Mouse (Mus musculus) WW6 (cell line): ENCODE measurements around the gene Sohlh1.

ENCODE experiments used
- DNase-seq: peaks from one replicate; pipeline ENCODE4 v3.0.0-alpha.2; 2013; ENCODE audit warnings: low read depth, low spot score

Sohlh1 gene

GRCm38 (mm10) chr2:25847226-25847625 lies at the start of gene Sohlh1:
Gene Sohlh1 (minus strand): TSS chr2:25847248.
- no peak for DNase-seq

GRCm38 (mm10) chr2:25892440-25892839 lies 45.4 kb upstream of the Sohlh1 start:
- DNase-seq, result no peak

GRCm38 (mm10) chr2:25888144-25888543 lies 41.1 kb upstream of the Sohlh1 start:
- DNase-seq, result no peak

GRCm38 (mm10) chr2:25887226-25887625 lies 40.2 kb upstream of the Sohlh1 start:
- DNase-seq, result no peak

GRCm38 (mm10) chr2:25884756-25885155 lies 37.7 kb upstream of the Sohlh1 start:
- no peak for DNase-seq

GRCm38 (mm10) chr2:25882276-25882675 lies 35.2 kb upstream of the Sohlh1 start:
- no peak for DNase-seq

GRCm38 (mm10) chr2:25879061-25879460 lies 32.0 kb upstream of the Sohlh1 start:
- no peak for DNase-seq

- DNase-seq, result no peak
Measured at GRCm38 (mm10) chr2:25878516-25878915, 31.5 kb upstream of the Sohlh1 start.

GRCm38 (mm10) chr2:25877736-25878268 lies 30.8 kb upstream of the Sohlh1 start:
- no peak for DNase-seq

GRCm38 (mm10) chr2:25877250-25877735 lies 30.2 kb upstream of the Sohlh1 start:
- no peak for DNase-seq

- no peak for DNase-seq
Measured at GRCm38 (mm10) chr2:25866656-25867055, 19.6 kb upstream of the Sohlh1 start.

GRCm38 (mm10) chr2:25865412-25865811 lies 18.4 kb upstream of the Sohlh1 start:
- DNase-seq, result no peak

GRCm38 (mm10) chr2:25864230-25864629 lies 17.2 kb upstream of the Sohlh1 start:
- DNase-seq, result no peak

GRCm38 (mm10) chr2:25863337-25864131 lies 16.5 kb upstream of the Sohlh1 start, which contains the start of gene Kcnt1:
Gene Kcnt1 (plus strand): TSS chr2:25863734.
- DNase-seq, result no peak

- DNase-seq, result no peak
Measured at GRCm38 (mm10) chr2:25862696-25863270, 15.7 kb upstream of the Sohlh1 start.

GRCm38 (mm10) chr2:25862038-25862437 lies 15.0 kb upstream of the Sohlh1 start:
- DNase-seq, result no peak

GRCm38 (mm10) chr2:25859891-25860290 lies 12.8 kb upstream of the Sohlh1 start:
- no peak for DNase-seq

GRCm38 (mm10) chr2:25853998-25854397 lies 7.0 kb upstream of the Sohlh1 start:
- no peak for DNase-seq

GRCm38 (mm10) chr2:25852626-25853025 lies 5.6 kb upstream of the Sohlh1 start:
- no peak for DNase-seq

- DNase-seq, result no peak
Measured at GRCm38 (mm10) chr2:25850330-25850729, 3.3 kb upstream of the Sohlh1 start.

- DNase-seq, result no peak
Measured at GRCm38 (mm10) chr2:25846516-25846915, 532 bp downstream of the Sohlh1 start.

- DNase-seq, result no peak
Measured at GRCm38 (mm10) chr2:25844097-25844496, 3.0 kb downstream of the Sohlh1 start.

GRCm38 (mm10) chr2:25842758-25843157 lies 4.3 kb downstream of the Sohlh1 start:
- no peak for DNase-seq
